In the genomic region with DNA sequence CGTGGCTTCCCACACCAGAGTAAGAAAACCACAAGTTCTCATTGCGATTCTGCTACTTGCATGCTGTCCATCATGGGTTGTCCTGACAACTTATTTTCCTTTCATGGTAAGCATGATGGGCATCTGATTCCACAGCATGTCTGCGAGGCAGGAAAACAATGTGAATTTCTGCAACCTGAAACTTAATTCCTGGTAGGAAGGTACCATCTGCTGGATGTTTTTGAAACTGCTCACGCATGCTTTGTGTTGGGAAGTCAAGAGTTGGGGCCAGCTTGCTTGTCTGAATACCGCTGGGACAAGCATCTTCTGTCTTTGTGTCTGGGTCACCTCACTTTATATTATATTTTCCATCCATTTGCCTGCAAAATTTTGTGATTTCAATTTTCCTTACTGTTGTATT, we compare ENCODE assay signal across 11 mouse cellular contexts.
DNase-seq lines count a peak whose midpoint lies in the region; ATAC-seq and TF ChIP-seq lines count a peak whose summit lies in the region.
"Had no signal": no experiment of that assay in that cellular context is flagged by ENCODE, and none has a peak within 500 bp of the region (broad histone marks: within the 10 kb centered on the region; RNA-seq: fewer than 3 reads in every experiment).

No protein-coding gene starts in this region.

- H3K9me3 ChIP-seq in hindbrain, embryonic 11.5 days (ENCODE audit: control insufficient read depth, low read length): no peaks in the 10 kb centered on the region
- H3K9me3 ChIP-seq in hindbrain, embryonic 12.5 days (replicated peaks): no peaks in the 10 kb centered on the region
- no peaks in the 10 kb centered on the region for H3K9me3 ChIP-seq in midbrain, embryonic 14.5 days (ENCODE audit: control insufficient read depth, low read length)
- no peaks in the 10 kb centered on the region for H3K9me3 ChIP-seq in midbrain, embryonic 10.5 days (replicated peaks)
- H3K9me3 ChIP-seq in hindbrain, postnatal 0 days (ENCODE audit: low read length): no peaks in the 10 kb centered on the region
- H3K9me3 ChIP-seq in kidney, embryonic 16.5 days (ENCODE audit: low read length): no peaks in the 10 kb centered on the region
- H3K9me3 ChIP-seq in heart, embryonic 12.5 days (replicated peaks): no peaks in the 10 kb centered on the region

- WGBS in hindbrain, embryonic 11.5 days: 79% methylated on average over 5 of the region's 5 CpGs
- WGBS in hindbrain, embryonic 12.5 days: 77% methylated on average over 5 of the region's 5 CpGs
- WGBS in midbrain, embryonic 14.5 days: 65% methylated on average over 5 of the region's 5 CpGs
- WGBS in midbrain, embryonic 10.5 days: 81% methylated on average over 5 of the region's 5 CpGs
- 45% methylated on average over 5 of the region's 5 CpGs for WGBS in hindbrain, postnatal 0 days
- 58% methylated on average over 5 of the region's 5 CpGs for WGBS in kidney, embryonic 16.5 days
- 66% methylated on average over 5 of the region's 5 CpGs for WGBS in heart, embryonic 12.5 days

- H3K4me1 ChIP-seq in hindbrain, embryonic 11.5 days (replicated peaks; ENCODE audit: control insufficient read depth, insufficient read depth, low read length): no peaks in the 10 kb centered on the region
- H3K4me1 ChIP-seq in hindbrain, embryonic 12.5 days: no peaks in the 10 kb centered on the region
- no peaks in the 10 kb centered on the region for H3K4me1 ChIP-seq in midbrain, embryonic 14.5 days (ENCODE audit: control insufficient read depth, insufficient read depth, low read length)
- no peaks in the 10 kb centered on the region for H3K4me1 ChIP-seq in midbrain, embryonic 10.5 days
- no peaks in the 10 kb centered on the region for H3K4me1 ChIP-seq in hindbrain, postnatal 0 days (ENCODE audit: insufficient read depth, low read length)
- H3K4me1 ChIP-seq in kidney, embryonic 16.5 days (ENCODE audit: insufficient read depth, low read length): no peaks in the 10 kb centered on the region
- H3K4me1 ChIP-seq in heart, embryonic 12.5 days (replicated peaks): no peaks in the 10 kb centered on the region

- ATAC-seq in hindbrain, embryonic 11.5 days (ENCODE audit: low FRiP score): no peak
- ATAC-seq in hindbrain, embryonic 12.5 days (ENCODE audit: low FRiP score): no peak
- ATAC-seq in midbrain, embryonic 14.5 days (ENCODE audit: low FRiP score, low TSS enrichment): no peak
- ATAC-seq in hindbrain, postnatal 0 days: peak; percentile 64; the same call in 1 of the 2 replicates
- ATAC-seq in kidney, embryonic 16.5 days (ENCODE audit: low FRiP score, low TSS enrichment): no peak
- ATAC-seq in heart, embryonic 12.5 days (ENCODE audit: insufficient number of reproducible peaks, low FRiP score): no peak

- H3K4me3 ChIP-seq in hindbrain, embryonic 11.5 days (ENCODE audit: low read depth, low read length): no peak overlapping the region
- no peak overlapping the region for H3K4me3 ChIP-seq in hindbrain, embryonic 12.5 days
- H3K4me3 ChIP-seq in midbrain, embryonic 14.5 days (replicated peaks; ENCODE audit: low read depth, low read length): no peak overlapping the region
- no peak overlapping the region for H3K4me3 ChIP-seq in midbrain, embryonic 10.5 days
- H3K4me3 ChIP-seq in hindbrain, postnatal 0 days (ENCODE audit: low read length): no peak overlapping the region
- no peak overlapping the region for H3K4me3 ChIP-seq in kidney, embryonic 16.5 days (ENCODE audit: low read length)
- H3K4me3 ChIP-seq in heart, embryonic 12.5 days: no peak overlapping the region

- peak; percentile 73 for TF ChIP-seq CTCF in hindbrain, postnatal 0 days (IDR thresholded peaks at IDR 0.05; ENCODE audit: low read depth)

- H3K27me3 ChIP-seq in hindbrain, embryonic 11.5 days (ENCODE audit: control insufficient read depth, insufficient read depth, low read length): no peaks in the 10 kb centered on the region
- H3K27me3 ChIP-seq in hindbrain, embryonic 12.5 days: no peaks in the 10 kb centered on the region
- no peaks in the 10 kb centered on the region for H3K27me3 ChIP-seq in midbrain, embryonic 14.5 days (ENCODE audit: control insufficient read depth, insufficient read depth, low read length)
- H3K27me3 ChIP-seq in midbrain, embryonic 10.5 days (ENCODE audit: low read depth, poor library complexity, severe bottlenecking): no peaks in the 10 kb centered on the region
- H3K27me3 ChIP-seq in hindbrain, postnatal 0 days (ENCODE audit: insufficient read depth, low read length): no peaks in the 10 kb centered on the region
- no peaks in the 10 kb centered on the region for H3K27me3 ChIP-seq in kidney, embryonic 16.5 days (ENCODE audit: insufficient read depth, low read length)
- H3K27me3 ChIP-seq in heart, embryonic 12.5 days (replicated peaks): no peaks in the 10 kb centered on the region

- no peak overlapping the region for H3K9ac ChIP-seq in hindbrain, embryonic 11.5 days (ENCODE audit: low read depth, low read length)
- H3K9ac ChIP-seq in hindbrain, embryonic 12.5 days: no peak overlapping the region
- no peak overlapping the region for H3K9ac ChIP-seq in midbrain, embryonic 14.5 days (replicated peaks; ENCODE audit: low read length)
- H3K9ac ChIP-seq in hindbrain, postnatal 0 days (replicated peaks; ENCODE audit: low read length): no peak overlapping the region
- no peak overlapping the region for H3K9ac ChIP-seq in kidney, embryonic 16.5 days (replicated peaks; ENCODE audit: low read length)
- H3K9ac ChIP-seq in heart, embryonic 12.5 days: no peak overlapping the region

- DNase-seq in hindbrain, embryonic 11.5 days (ENCODE audit: low spot score): peak; percentile 10
- DNase-seq in midbrain, embryonic 14.5 days: peak; percentile 75
- DNase-seq in midbrain, embryonic 10.5 days (ENCODE audit: low spot score): no peak
- peak; percentile 79 for DNase-seq in hindbrain, postnatal 0 days (ENCODE audit: low spot score)
- peak; percentile 18 for DNase-seq in right cerebral cortex, postnatal 4 days
- DNase-seq: adrenal gland, adult 2 months; cerebellum, postnatal 25 days; thymus, postnatal 14 days had no signal

- H3K4me2 ChIP-seq in hindbrain, embryonic 11.5 days (replicated peaks; ENCODE audit: low read depth, low read length): no peak overlapping the region
- H3K4me2 ChIP-seq in hindbrain, embryonic 12.5 days (replicated peaks): no peak overlapping the region
- no peak overlapping the region for H3K4me2 ChIP-seq in midbrain, embryonic 14.5 days (ENCODE audit: low read length)
- H3K4me2 ChIP-seq in hindbrain, postnatal 0 days (ENCODE audit: low read depth, low read length): no peak overlapping the region
- H3K4me2 ChIP-seq in kidney, embryonic 16.5 days (replicated peaks; ENCODE audit: low read depth, low read length): no peak overlapping the region
- H3K4me2 ChIP-seq in heart, embryonic 12.5 days: no peak overlapping the region

- H3K27ac ChIP-seq in hindbrain, embryonic 11.5 days (ENCODE audit: low read depth, low read length): no peak overlapping the region
- H3K27ac ChIP-seq in hindbrain, embryonic 12.5 days: no peak overlapping the region
- no peak overlapping the region for H3K27ac ChIP-seq in midbrain, embryonic 14.5 days (replicated peaks; ENCODE audit: low read depth, low read length)
- H3K27ac ChIP-seq in midbrain, embryonic 10.5 days (replicated peaks): no peak overlapping the region
- no peak overlapping the region for H3K27ac ChIP-seq in hindbrain, postnatal 0 days
- H3K27ac ChIP-seq in kidney, embryonic 16.5 days (ENCODE audit: low read length): no peak overlapping the region
- no peak overlapping the region for H3K27ac ChIP-seq in heart, embryonic 12.5 days (ENCODE audit: poor library complexity, severe bottlenecking)

- no peaks in the 10 kb centered on the region for H3K36me3 ChIP-seq in hindbrain, embryonic 11.5 days (ENCODE audit: control insufficient read depth, insufficient read depth, low read length)
- H3K36me3 ChIP-seq in hindbrain, embryonic 12.5 days: no peaks in the 10 kb centered on the region
- H3K36me3 ChIP-seq in midbrain, embryonic 14.5 days (ENCODE audit: control insufficient read depth, insufficient read depth, low read length): no peaks in the 10 kb centered on the region
- H3K36me3 ChIP-seq in midbrain, embryonic 10.5 days: no peaks in the 10 kb centered on the region
- no peaks in the 10 kb centered on the region for H3K36me3 ChIP-seq in hindbrain, postnatal 0 days (ENCODE audit: insufficient read depth, low read length)
- H3K36me3 ChIP-seq in kidney, embryonic 16.5 days (ENCODE audit: insufficient read depth, low read length): no peaks in the 10 kb centered on the region
- H3K36me3 ChIP-seq in heart, embryonic 12.5 days: no peaks in the 10 kb centered on the region
